Mouse (Mus musculus) lung, postnatal 0 days (tissue): ENCODE measurements around the gene Cog5. TPM values are rescaled to one million over a fixed set of nuclear protein-coding genes. Genes with fewer than 3 reads are reported as not detected.

Experiments
- ATAC-seq: fragments of 200-750 bp; cut with Nextera tagmentation; 2 replicates; pipeline ENCODE4 v1.8.0; 2017; ENCODE audit warnings: moderate library complexity
- DNase-seq: peaks from one replicate; pipeline ENCODE4 v3.0.0-alpha.2; 2016; ENCODE audit warnings: low spot score
- H3K27ac ChIP-seq: fragments of 300-500 bp; sonication (generic); 2 replicates; pipeline ENCODE4 v1.5.1; 2014; ENCODE audit warnings: antibody characterized with exemption, mild to moderate bottlenecking, low read length, mixed read lengths
- H3K27me3 ChIP-seq: fragments of 300-500 bp; sonication (generic); replicated peaks from 2 replicates; pipeline ENCODE4 v1.6.1; 2014; ENCODE audit warnings: low read length, mixed read lengths; ENCODE audit not compliant: insufficient read depth
- H3K36me3 ChIP-seq: fragments of 300-500 bp; sonication (generic); 2 replicates; pipeline ENCODE4 v1.6.1; 2014; ENCODE audit warnings: low read length, mixed read lengths; ENCODE audit not compliant: insufficient read depth
- H3K4me1 ChIP-seq: fragments of 300-500 bp; sonication (generic); 2 replicates; pipeline ENCODE4 v1.6.1; 2014; ENCODE audit warnings: antibody characterized with exemption, low read depth, low read length, mixed read lengths; ENCODE audit not compliant: insufficient read depth
- H3K4me2 ChIP-seq: fragments of 300-500 bp; sonication (generic); replicated peaks from 2 replicates; pipeline ENCODE4 v1.6.1; 2014; ENCODE audit warnings: low read depth, mild to moderate bottlenecking, low read length, moderate library complexity, mixed read lengths
- H3K4me3 ChIP-seq: fragments of 300-500 bp; sonication (generic); 2 replicates; pipeline ENCODE4 v1.5.1; 2014; ENCODE audit warnings: low read depth, low read length
- H3K9ac ChIP-seq: fragments of 300-500 bp; sonication (generic); replicated peaks from 2 replicates; pipeline ENCODE4 v1.6.1; 2014; ENCODE audit warnings: low read depth, mild to moderate bottlenecking
- H3K9me3 ChIP-seq: fragments of 300-500 bp; sonication (generic); 2 replicates; pipeline ENCODE4 v1.6.1; 2016; ENCODE audit warnings: low read length, mixed read lengths
- CTCF ChIP-seq: IDR thresholded peaks from 2 replicates; pipeline ENCODE4 v1.5.1; 2016; ENCODE audit warnings: antibody characterized with exemption, mild to moderate bottlenecking
- EP300 ChIP-seq: IDR thresholded peaks from 2 replicates; pipeline ENCODE4 v1.6.1; 2016; ENCODE audit warnings: antibody characterized with exemption, mild to moderate bottlenecking, control low read depth
- WGBS: fragments of 180-500 bp; shearing (Covaris S2); extraction: QIAGEN DNeasy Blood & Tissue Kit; methylation state at CpG from one replicate; pipeline ENCODE4 v1.1.7; 2014; 5-methylcytosine and 5-hydroxymethylcytosine counted together
- polyA plus RNA-seq: library from polyadenylated mRNA; unstranded; fragments of >200 nt; fragmentation: Nextera tagmentation; extraction: Ambion mirVana; gene quantifications from 2 replicates; pipeline ENCODE4 v1.2.1, GENCODE M21; 2015

The Cog5 gene
- polyA plus RNA-seq, 1 experiment from 2014 or later: 17.0 TPM

DNA sequence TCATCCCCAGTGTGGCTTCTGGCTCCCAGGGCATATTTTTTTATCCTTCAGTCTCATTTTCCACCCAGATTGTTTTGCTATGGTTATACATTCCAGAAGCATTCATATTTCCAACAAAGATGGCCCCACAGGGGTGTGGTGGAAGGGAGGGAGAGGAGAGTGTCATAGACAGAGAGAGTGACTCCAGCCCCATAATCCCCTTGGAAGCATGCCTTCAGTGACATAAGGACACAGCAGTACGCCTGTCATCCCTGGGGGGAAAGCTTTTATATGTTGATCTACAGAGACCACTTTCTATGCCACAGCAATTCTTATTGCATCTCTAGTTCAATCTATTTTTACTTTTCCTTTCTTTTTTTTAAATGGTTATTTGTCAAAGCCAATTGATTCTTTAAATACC, 129.6 kb downstream of the Cog5 start:
- ATAC-seq: no peak
- Histone ChIP-seq H3K4me2 (no peak overlapping the region), H3K27me3 (no peaks in the 10 kb centered on the region), H3K4me3 (no peak overlapping the region), H3K9me3 (no peaks in the 10 kb centered on the region), H3K27ac (no peak overlapping the region), H3K9ac (no peak overlapping the region), H3K4me1 (no peaks in the 10 kb centered on the region), H3K36me3 (no peaks in the 10 kb centered on the region)
- DNase-seq: no peak
- TF ChIP-seq CTCF (no peak), EP300 (no peak)
- WGBS: 84% methylated on average over 1 of the region's 1 CpGs

DNA sequence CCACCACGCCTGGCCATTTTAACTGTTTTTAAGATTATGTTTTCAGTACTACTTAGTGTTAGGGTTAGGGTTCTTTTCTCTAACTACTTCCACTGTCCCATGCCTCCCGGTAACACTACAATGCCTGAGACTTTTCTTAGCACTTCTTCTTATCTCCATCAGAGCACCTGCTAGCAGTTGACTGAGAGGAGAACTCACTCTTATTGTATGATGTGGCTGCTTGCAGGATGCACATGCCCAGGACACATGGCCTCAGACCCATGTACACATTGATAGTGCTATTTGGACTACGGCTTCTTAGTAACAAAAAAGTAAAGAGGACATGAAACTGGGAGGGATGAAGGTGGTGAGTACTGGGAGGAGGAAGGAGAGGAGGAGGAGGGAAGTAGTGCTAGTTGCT, 133.9 kb downstream of the Cog5 start:
- Histone ChIP-seq H3K9ac (no peak overlapping the region), H3K4me3 (no peak overlapping the region), H3K4me1 (no peaks in the 10 kb centered on the region), H3K9me3 (no peaks in the 10 kb centered on the region), H3K4me2 (no peak overlapping the region), H3K27me3 (no peaks in the 10 kb centered on the region), H3K27ac (no peak overlapping the region), H3K36me3 (no peaks in the 10 kb centered on the region)
- no peak for TF ChIP-seq EP300
- TF ChIP-seq CTCF: no peak
- ATAC-seq (no peak), DNase-seq (no peak)
- WGBS: 93% methylated on average over 3 of the region's 3 CpGs

DNA sequence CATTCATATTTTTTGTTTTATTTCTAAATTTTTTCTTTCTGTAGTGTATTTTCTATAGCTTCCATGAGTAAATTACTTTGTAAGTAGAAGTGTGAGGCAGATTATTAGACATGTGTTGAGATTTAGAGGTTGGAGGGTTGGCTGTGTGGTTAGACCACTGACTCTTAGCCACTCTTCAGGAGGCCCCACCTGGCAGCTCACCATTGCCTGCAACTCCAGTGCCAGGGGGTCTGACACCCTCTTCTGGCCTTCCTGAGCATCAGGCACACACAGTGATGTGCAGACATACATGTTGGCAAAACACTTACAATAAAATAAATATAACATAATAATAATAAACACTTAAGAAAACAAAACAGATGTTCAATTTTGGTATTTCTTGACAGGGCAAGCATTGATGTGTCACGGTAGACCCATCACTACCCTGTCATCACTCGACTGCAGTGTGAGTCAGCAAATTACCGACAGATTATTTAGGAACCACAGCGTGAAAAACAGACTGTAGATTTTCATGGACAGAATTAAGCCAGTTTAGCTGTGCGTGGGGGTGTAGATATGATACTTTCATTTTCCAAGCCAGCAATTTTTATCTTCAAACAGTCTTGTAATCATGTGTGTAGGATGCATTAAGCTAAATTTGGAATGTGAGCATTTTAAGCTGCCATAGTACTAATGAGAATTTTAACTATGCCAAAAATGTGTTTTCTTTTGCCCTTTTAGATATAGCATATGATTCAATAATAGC, 151.9 kb downstream of the Cog5 start:
- Histone ChIP-seq H3K4me1 (no peaks in the 10 kb centered on the region), H3K4me3 (no peak overlapping the region), H3K9ac (no peak overlapping the region), H3K27me3 (no peaks in the 10 kb centered on the region), H3K36me3 (no peaks in the 10 kb centered on the region), H3K27ac (no peak overlapping the region), H3K9me3 (no peaks in the 10 kb centered on the region), H3K4me2 (no peak overlapping the region)
- 72% methylated on average over 5 of the region's 5 CpGs for WGBS
- ATAC-seq (no peak), DNase-seq (no peak)
- TF ChIP-seq CTCF (no peak), EP300 (no peak)

DNA sequence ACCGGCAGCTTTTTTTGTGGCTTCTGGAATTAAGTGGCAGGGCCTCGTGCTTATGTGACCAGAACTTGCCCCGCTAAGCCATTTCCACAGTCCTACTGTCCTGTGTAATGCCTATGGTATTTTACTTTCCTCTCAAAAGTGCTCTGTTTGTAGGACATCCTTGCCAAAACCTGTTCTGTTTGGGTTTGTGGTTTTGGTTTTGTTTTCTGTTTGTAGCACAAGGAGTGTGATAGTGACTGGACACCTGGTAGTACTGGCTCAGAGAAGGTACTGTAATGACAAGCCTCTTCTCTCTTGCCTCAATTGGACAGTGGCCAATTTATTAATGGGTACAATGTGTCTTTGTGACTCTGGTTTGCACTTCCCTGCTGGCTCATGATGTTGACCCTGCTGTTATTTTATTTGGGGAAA, 163.4 kb downstream of the Cog5 start:
- DNase-seq (no peak), ATAC-seq (no peak)
- no peak overlapping the region for H3K27ac ChIP-seq
- no peaks in the 10 kb centered on the region for H3K4me1 ChIP-seq
- H3K4me2 ChIP-seq: no peak overlapping the region
- H3K4me3 ChIP-seq: no peak overlapping the region
- H3K9me3 ChIP-seq: no peaks in the 10 kb centered on the region
- H3K27me3 ChIP-seq: no peaks in the 10 kb centered on the region
- H3K9ac ChIP-seq: no peak overlapping the region
- TF ChIP-seq CTCF (no peak), EP300 (no peak)
- H3K36me3 ChIP-seq: no peaks in the 10 kb centered on the region
- WGBS: 74% methylated on average over 3 of the region's 3 CpGs

DNA sequence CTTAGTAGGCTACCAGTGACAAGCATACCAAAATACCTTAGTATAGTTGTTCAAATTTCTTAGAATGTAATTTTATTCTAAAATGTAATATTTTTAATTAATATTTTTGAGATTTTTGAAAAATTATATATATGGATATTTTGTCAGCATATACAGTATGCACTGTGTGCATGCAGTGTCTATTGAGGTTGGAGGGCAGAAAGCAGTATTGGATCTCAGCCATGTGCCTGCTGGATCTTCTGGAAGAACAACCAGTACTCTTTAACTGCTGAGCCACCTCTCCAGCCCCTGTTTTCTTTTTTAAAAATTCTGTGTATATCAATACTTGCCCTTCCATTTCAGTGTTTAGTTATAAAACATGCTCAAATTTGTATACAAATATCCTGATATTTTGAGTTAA, 164.4 kb downstream of the Cog5 start:
- Histone ChIP-seq H3K36me3 (no peaks in the 10 kb centered on the region), H3K9ac (no peak overlapping the region), H3K9me3 (no peaks in the 10 kb centered on the region), H3K4me1 (no peaks in the 10 kb centered on the region), H3K4me3 (no peak overlapping the region), H3K27me3 (no peaks in the 10 kb centered on the region), H3K27ac (no peak overlapping the region), H3K4me2 (no peak overlapping the region)
- DNase-seq (no peak), ATAC-seq (no peak)
- TF ChIP-seq CTCF (no peak), EP300 (no peak)

DNA sequence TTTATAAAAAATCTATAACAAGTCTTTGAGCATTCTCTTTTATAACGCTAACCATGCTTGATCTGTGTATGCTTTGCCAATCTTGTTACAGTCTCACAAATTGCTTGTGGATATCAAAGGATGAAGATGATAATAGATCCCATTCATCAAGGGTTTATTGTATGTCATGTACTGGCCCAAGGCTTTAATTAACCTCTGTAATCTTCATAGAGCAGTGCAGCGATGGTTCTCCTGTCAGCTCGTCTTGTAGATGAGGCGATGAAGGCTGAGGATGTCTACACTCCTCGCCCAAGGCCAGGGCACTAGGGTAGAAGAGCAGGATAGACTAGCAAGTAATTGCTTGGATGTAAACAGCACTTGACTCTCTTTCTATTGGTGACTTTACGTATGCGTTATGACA, 164.9 kb downstream of the Cog5 start:
- Histone ChIP-seq H3K9ac (no peak overlapping the region), H3K4me3 (no peak overlapping the region), H3K27me3 (no peaks in the 10 kb centered on the region), H3K36me3 (no peaks in the 10 kb centered on the region), H3K4me1 (no peaks in the 10 kb centered on the region), H3K9me3 (no peaks in the 10 kb centered on the region), H3K4me2 (no peak overlapping the region), H3K27ac (no peak overlapping the region)
- ATAC-seq: no peak
- no peak for DNase-seq
- 83% methylated on average over 7 of the region's 7 CpGs for WGBS
- TF ChIP-seq CTCF: no peak
- TF ChIP-seq EP300: no peak

DNA sequence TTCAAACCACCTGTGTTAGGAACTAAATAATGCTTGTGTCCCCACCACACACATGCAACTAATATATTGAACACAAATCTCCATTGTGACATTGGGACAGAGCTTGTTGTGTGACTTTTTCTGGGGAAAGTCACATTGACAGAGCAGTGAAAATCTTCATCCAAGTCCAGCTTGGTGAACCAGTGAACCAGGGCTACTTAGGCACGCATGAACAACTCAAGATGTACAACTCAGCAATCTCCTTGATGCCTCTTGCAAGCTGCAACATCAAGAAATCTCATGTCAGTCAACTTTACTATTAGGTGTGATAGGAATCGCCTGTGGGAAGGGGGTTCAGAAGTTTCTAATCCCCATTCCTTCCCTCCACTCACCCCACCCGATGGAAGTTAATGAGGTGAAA, 169.0 kb downstream of the Cog5 start:
- Histone ChIP-seq H3K27ac (no peak overlapping the region), H3K4me3 (no peak overlapping the region), H3K27me3 (no peaks in the 10 kb centered on the region), H3K4me2 (no peak overlapping the region), H3K9ac (no peak overlapping the region), H3K4me1 (no peaks in the 10 kb centered on the region), H3K36me3 (no peaks in the 10 kb centered on the region), H3K9me3 (no peaks in the 10 kb centered on the region)
- WGBS: 93% methylated on average over 3 of the region's 3 CpGs
- ATAC-seq: no peak
- DNase-seq: no peak
- TF ChIP-seq EP300 (no peak), CTCF (no peak)
